Mouse (Mus musculus): ENCODE measurements at regions not wholly inside any gene's neighbourhood (a gene's known extent, or its start where the extent isn't known, plus 50 kb on each side); places are given as distances from the start of the nearest gene placed in this dataset.
A peak's percentile ranks its signal among the peaks of the same experiment; 100 is the strongest.

DNA sequence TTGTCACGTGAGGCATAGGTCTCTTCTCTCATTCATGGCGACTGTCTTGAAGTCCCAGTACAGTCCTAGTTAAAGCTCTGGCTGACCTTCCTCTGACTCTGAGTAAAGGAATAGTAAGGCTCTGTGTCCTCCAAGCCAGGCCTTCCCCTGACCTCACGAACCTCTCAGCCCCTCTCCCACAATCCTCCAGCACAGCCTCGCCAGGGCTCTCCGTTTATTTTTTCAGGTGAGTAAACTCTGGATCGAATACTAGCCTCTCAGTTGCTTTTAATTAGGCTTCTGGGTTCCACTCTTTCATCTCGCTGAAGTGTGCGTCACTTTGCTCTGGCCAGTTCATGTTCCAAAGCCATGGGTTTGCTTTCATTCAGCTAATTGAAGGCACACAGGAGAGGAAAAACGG, 133.8 kb downstream of the Mylk4 start:
- no peak for DNase-seq

DNA sequence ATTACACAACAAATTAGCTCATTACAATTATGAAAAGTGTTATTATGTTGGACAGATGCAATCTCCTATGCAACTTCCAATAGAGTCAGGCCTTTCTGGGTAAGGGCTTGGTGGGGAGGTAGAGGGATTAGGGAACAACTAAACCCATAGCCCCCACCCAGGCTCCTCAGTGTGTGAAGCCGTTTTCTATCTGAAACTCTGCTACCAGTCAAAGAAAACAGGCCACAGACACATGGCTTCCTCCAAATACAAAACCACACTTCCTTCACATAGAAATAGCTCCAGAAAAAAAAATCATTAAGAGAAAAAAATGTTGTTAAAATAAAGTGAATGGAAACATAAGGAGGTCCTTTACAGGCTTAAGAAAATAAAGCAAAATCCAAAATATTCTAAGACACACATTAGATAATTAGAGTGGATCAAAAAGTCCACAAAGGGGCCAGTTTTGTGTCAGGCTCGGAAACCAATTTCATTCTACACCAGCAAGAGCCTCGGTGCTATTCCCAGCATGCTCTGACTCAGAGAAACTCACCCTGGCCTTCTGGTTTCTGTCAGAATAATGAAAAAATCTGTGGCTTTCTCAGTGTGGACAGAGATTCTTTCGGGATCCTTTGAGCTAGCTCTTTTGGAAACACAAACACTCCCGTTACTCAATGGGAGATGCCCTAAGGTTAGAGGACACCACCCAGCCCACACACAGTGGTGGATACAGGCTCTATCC, 140.6 kb downstream of the Mylk4 start:
- no peak for DNase-seq

DNA sequence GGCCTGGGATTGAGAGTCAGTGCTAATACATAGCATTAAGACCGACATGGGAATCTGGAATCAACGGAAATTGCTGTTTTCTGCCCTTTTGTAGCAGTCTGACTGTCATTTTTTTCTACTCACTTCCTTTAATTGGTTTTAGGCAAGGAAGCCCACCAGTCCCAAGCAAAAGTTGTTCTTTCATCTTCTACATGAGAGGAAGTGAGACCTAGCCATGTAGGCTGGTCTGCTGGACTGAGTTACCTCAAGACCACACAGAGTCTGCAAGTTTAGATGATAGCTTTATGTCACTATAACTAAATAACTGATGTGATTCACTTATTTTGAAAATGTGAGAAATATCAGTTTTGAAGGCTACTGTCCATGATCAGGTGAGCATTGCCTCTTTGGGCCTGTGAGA, 142.8 kb downstream of the Mylk4 start:
- no peak for DNase-seq

GRCm38 (mm10) chr13:32630122-32630732, 153.5 kb downstream of the Mylk4 start:
- DNase-seq, result peak; percentile 21 to 58

GRCm38 (mm10) chr13:32613916-32614315, 169.8 kb downstream of the Mylk4 start:
- DNase-seq, result no peak

- DNase-seq, result no peak
Observed at GRCm38 (mm10) chr13:32611551-32612295, 172.0 kb downstream of the Mylk4 start.

GRCm38 (mm10) chr13:32610970-32611369, 172.8 kb downstream of the Mylk4 start:
- DNase-seq, result peak in 1 of 2 experiments; percentile 7

- DNase-seq, result no peak
Observed at GRCm38 (mm10) chr13:32608413-32608812, 175.3 kb downstream of the Mylk4 start.

- no peak for DNase-seq
Observed at GRCm38 (mm10) chr13:32603925-32604590, 179.7 kb downstream of the Mylk4 start.

- no peak for DNase-seq
Observed at GRCm38 (mm10) chr13:32601315-32601714, 182.4 kb downstream of the Mylk4 start.

- DNase-seq, result no peak
Observed at GRCm38 (mm10) chr13:32593611-32594010, 190.1 kb downstream of the Mylk4 start.

DNA sequence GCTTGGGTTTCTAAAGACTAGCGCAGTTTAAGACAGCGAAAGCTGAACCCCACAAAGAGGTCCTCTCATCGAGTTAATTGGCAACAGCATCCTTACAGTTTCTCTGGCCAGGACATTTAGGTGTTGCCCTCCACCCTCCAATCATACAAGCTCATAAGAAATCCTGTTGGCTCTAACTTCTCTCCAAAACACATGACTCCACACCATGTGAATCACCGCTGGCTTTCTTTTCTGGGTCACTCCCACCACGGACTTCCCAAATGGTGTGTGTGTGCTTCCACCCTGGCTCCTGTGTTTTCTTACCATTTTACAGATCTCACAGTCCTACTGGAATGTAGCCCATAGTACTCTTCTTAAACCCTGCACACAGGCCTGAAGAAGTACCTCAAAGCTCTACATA, 190.6 kb downstream of the Mylk4 start:
- DNase-seq, result no peak

- DNase-seq, result no peak
Observed at GRCm38 (mm10) chr13:32581598-32581997, 202.2 kb downstream of the Mylk4 start.

- DNase-seq, result no peak
Observed at GRCm38 (mm10) chr13:32567850-32568249, 215.9 kb downstream of the Mylk4 start.

GRCm38 (mm10) chr13:32560666-32561065, 222.1 kb upstream of the Gmds start:
- DNase-seq, result no peak

- DNase-seq, result no peak
Observed at GRCm38 (mm10) chr13:32556396-32556795, 217.9 kb upstream of the Gmds start.

DNA sequence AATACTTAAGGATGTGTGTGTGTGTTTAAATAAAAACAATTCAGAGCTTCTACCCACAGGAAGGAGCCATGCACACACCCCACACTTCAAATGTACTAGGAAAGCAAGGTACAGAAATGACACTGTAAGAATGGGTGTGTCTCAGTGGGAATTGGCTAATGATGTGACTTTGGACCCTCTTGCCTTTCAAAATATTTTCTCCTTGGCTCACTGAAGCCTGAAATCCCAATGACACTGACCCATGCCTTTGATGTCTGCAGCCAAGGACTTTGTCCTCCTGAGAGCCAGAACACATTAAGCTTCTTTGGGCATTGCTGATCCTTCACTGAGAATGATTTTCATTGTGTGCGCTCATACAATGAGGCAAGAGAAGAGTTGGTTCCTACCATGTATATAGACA, 216.5 kb upstream of the Gmds start:
- DNase-seq, result no peak

DNA sequence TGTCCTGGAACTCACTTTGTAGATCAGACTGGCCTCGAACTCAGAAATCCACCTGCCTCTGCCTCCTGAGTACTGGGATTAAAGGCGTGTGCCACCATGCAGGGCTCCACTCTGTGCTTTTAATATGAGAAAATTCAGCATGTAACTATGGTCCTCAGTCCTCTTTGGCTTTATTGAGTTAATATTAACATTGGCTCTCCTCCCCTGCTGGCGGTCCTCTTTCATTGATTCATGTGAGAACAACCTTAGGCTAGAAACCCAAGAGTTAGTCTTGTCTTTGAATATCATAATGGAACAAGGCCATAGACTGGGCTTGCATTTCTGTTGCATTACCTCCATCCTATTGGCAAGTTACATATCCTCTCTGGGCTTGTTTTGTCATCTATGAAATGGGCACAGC, 216.1 kb upstream of the Gmds start:
- no peak for DNase-seq

- DNase-seq, result peak; percentile 53 to 68
Observed at GRCm38 (mm10) chr13:32553136-32553535, 214.6 kb upstream of the Gmds start.

DNA sequence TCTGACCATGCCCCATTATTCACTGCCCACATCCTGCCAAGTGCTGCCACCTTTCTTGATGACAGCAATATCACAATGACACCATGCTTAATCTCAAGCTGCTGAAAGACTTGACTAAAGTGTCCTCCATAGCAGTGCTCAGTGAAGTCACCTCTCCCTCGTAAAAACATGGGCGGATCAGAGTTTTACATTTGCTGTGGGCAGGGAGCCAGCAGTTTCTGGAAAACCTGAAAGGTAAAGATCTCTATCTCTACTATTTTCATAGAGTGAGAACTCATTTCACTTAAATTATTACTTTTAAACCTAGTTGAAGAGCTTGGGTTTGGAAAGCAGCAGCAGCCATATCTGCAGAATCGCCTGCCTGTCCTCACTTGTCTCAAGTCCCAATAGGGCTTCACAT, 211.6 kb upstream of the Gmds start:
- no peak for DNase-seq

GRCm38 (mm10) chr13:32547126-32547525, 208.6 kb upstream of the Gmds start:
- DNase-seq, result no peak

DNA sequence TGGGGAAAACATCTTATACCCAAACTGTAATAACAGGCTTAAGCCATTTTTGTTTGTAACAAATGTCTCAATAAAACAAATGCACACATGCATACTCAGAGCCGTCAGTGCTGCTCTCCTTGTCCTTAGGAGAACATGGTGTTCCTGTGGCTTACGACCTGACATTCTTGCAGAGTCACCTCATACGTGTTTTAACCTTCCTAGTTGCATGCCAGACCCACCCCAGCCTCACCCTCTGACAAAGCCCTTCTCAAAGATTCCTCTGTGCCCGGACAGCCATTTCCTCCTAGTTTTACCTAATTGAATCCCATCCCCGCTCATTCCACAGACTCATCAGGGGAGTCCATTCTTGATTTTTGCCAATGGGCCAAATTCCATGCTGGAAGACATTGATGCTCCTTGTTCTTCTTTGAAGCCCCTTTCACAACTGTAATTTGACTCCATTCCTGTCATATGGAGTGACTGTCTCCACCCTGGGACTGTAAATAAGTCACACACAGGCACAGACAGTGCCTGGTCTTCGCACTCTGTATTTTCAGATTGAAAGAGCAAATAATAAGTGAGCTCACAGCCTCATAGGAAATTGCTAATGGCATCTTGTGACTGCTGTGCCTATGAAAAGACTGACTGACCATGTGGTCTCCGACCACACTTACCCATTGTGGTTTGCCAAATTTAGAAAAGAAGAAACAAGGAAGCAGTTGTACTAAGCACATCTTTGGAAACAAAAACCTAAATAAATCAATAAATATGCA, 206.6 kb upstream of the Gmds start:
- peak; percentile 12 to 36 for DNase-seq

DNA sequence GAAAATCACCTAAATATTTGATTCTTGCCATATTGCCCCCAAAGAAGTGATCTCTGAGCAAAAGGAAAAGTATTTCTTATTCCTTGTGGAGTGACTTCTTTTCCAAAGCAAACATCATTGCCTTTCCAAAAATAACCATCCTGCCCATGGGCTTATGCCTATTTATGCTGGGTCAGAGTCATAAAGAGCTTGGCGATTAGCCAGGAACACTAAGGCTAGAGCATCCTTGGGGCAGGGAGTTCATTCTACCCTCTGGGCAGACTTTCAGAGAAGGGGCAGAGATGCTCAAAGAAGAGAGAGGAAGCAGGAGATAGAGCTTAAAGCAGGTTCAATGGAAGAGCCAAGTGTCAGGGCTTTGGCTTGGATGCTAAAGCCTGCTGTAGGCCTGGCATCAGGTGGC, 203.1 kb upstream of the Gmds start:
- DNase-seq, result no peak
